Mouse (Mus musculus): ENCODE measurements around the gene Gm49340.

- TF ChIP-seq POLR2A (IDR thresholded peaks at IDR 0.05; ENCODE audit: extremely low read depth, insufficient read depth, low read length) (no peak), CTCF (IDR thresholded peaks at IDR 0.05; ENCODE audit: low read depth, low read length) (no peak)
Measured at GRCm38 (mm10) chr11:73283926-73284325, 45.6 kb upstream of the Gm49340 start.
